Mouse (Mus musculus) forelimb bud, embryonic 11.5 days (tissue): ENCODE measurements at regions not wholly inside any gene's neighbourhood (a gene's known extent, or its start where the extent isn't known, plus 50 kb on each side); places are given as distances from the start of the nearest gene placed in this dataset.

Experiments used
- DNase-seq: peaks from one replicate; pipeline ENCODE4 v3.0.0-alpha.2; 2012; ENCODE audit warnings: low read depth, low spot score

DNA sequence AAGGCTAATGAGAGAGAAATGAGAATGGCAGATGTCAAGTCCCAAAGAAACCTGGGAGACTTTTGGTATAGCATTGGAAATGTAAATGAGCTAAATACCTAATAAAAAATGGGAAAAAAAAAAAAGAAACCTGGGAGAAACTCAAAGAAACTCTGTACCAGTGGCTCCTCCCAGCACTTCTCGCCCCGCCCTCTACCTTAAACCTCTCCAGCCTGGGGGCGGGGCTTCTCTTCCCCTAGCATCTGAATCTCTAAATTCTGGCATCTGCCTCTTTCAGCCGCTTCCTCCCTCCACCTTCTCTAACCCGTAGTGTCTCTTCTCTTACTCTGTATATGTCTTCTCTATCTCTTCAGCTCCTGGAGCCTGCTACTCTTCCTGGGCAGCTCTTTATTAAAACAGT lies 53.2 kb downstream of the Gpr6 start:
- DNase-seq, result no peak

DNA sequence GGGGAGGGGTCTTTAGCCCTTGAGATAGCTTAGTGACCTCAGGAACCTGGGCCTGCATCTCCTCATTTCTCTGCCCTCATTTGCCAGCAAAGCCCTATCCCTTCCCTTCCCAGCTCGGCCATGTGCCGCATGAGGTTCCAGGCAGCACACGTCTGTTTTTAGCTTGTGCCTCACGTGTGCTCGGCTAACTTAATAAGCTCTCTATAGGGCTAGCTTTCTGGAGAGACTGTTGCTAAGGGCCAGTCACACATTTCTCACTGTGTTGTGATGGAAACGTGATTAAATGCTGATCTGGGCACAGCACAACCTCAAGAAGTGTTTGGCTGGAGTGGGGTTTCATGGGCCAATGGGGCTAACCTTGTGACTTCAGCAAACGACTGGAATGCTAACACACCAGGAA lies 55.5 kb downstream of the Gpr6 start:
- peak; percentile 17 for DNase-seq

DNA sequence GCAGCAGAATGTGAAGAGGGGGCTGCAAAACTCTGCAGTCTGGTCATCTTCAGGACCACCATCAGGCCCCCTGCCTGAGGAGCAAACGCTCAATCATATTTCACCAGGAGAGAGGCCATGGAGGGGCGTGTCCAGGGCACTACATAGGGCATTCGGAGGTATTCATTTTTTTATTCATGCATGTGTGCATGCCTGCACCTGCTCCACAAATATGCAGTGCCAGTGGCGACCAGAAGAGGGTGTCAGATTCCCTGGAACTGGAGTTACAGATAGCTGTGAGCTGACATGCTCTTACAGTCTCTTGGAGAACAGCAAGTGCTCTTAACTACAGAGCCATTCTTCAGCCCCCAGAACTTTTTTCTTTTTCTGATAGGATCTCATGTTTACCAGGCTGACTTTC lies 56.4 kb downstream of the Gpr6 start:
- peak; percentile 57 for DNase-seq

DNA sequence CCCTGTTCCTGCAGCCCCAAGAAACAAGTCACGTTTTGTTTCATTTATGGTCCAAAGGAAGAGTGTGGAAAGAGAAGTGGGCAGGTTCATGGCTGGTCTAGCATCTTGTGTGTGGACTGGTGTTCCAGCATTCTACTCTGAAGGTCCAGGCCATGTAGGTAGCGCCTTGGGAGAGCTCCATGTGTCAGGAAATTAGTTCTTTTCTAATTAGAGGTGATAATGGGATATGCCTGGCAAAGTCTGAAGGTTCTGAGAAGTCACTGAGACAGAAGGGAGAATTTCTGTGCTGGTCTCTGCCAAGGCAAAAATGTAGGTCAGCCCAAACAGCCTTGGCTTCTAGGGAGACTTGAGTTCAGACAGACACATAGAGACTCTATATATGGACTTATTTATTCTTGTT lies 61.5 kb downstream of the Gpr6 start:
- DNase-seq, result no peak

DNA sequence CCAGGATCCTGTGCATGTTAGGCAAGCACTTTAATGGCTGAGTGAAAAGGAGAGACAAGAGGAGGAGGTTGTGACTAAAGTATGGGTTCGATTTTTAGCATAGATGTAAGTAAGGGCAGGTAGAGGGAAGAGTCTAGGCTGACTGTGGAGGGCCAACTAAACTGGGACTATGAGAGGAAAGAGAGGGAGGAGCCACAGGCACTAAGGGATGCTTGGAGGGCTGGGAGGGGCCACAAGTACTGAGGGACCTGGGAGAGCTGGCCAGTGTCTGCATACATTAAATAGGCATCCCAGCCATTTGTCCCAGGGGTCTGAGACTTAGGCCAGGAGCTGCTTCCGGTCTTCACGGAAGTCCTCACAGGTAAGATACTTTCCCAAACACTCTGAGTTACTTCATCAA lies 64.2 kb downstream of the Gpr6 start:
- no peak for DNase-seq

DNA sequence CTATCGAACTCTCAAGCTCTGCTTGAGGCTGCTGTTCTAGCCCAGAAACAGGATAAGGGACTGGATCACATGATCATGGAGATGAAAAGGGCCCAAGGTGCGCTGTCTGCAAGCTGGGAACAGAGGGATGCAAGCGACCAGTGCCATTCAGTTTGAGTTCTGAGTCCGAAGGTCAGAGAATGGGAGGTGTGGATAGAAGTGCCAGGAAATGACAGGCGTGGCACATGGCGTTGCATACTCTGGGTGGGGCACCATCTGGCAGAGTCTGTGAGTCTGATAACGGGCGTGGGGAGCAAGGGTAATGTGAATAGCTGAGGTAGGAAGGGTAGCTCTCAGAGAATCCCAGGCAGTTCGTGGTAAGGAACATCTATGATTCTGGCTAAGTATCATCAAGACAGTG lies 65.5 kb downstream of the Gpr6 start:
- no peak for DNase-seq

DNA sequence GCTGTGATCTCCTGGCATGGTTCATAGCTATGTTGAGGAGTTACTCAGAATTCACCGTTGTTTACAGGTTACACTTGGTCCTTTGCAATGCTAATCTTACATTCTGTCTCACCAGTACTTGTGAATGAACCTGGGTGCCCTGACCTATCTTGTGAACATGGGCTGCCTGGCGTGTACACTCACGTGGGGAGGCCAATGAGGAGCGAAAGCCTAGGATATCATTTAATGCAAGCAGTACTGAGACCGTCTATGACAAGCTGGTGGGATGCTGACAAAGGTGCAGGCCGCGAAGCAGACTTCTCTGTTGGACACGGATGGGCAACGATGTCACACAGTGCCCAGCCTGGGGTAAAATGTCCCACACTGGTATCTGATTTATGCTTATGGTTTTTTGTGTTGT lies 66.3 kb downstream of the Gpr6 start:
- DNase-seq, result no peak

DNA sequence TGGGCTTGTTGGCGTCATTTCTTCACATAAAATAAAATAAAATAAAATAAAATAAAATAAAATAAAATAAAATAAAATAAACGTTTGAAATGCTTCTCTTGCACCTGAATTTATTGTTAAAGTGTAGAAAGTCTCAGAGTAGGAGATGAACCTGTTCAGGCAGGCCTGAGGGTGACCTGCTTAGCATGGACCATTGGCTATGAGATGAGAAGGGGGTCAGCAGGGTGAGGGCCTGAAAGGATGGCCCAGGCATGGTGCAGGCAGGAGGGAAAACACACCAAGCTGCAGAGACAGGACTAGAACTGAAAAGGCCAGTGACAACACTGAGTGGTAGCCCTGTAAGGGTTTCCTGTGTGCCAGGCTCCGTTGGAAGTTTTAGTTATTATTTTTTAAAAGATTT lies 67.3 kb downstream of the Gpr6 start:
- no peak for DNase-seq

DNA sequence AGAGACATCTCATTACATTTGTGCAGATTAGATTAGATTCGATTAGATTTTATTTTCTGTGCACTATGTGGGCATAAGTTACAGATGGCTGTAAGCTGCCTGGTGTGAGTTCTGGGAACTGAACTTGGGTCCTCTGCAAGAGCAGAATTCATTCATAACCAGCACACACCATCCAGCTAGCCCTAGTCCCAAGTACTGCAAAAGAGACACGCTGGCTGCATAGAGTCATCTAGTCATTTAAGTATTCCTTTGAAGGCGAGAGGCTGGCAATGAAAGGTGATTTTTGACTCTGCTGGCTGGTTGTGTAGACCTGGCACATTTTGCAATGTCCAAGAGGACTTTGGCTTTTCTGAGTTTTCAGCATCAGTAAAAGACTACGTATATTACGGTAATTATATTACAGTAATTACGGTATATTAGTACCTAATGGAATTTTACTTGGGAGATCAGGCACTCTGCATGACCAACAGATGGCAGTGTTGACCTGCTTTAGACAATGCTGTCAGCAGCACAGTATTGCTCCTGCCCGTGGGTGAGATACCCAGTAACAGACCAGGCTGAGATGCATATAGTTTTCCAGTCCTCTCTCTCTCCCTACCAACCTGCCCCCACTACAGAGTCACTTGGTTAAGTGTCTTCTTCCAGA lies 67.9 kb downstream of the Gpr6 start:
- DNase-seq, result peak; percentile 91

DNA sequence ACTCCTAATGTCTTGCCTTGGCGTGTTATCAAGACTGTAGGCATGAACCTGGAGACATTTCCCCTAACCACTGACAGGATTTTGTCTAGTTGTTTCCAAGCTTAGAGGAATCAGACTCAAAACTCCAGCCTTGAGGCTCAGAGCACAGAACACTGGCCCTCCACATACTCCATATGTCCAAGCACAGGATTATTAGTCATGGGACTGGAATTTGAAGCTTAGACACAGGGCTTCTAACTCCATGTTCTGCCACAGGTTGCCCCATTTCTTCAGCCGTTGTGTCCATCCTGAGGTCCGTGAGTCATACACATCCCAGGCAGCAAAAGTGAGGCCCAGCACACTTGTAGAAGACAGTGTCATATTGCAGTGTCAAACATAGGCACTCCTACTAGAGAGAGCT lies 68.9 kb downstream of the Gpr6 start:
- DNase-seq, result no peak

DNA sequence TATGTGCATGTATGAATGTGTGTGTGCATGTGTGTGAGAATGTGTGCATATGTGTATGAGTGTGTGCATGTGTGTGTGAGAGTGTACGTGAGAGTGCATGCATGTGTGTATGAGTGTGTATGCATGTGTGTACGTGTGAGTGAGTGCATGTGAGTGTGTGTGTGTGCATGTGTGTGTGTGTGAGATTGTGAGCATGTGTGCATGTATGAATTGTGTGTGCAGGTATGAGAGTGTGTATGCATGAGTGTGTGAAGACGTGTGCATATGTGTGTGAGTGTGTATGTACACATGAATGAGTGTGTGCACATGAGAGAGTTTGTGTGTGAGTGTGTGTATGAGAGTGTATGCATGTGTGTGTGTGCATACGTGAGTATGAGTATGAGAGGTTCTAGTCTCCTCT lies 71.1 kb downstream of the Gpr6 start:
- DNase-seq, result no peak

DNA sequence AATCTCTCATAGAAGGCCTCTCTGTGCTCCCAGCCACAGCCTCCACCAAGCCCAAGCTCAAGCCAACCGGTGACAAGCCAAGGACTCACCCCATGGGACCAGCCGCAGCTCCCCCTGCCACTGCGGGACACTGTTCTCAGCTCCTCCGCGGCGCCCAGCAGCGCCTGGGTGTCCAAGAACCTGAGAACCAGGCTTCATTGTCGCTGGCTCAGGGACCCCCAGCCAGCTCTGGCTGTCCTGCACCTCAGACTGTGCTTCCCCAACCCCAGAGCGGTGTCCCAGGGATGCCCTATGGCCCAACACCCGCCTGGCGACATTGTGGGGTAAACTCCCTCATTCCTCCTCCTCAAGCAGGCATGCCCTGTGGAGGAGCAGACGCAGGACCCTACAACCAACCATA lies 72.6 kb downstream of the Gpr6 start:
- DNase-seq, result no peak

DNA sequence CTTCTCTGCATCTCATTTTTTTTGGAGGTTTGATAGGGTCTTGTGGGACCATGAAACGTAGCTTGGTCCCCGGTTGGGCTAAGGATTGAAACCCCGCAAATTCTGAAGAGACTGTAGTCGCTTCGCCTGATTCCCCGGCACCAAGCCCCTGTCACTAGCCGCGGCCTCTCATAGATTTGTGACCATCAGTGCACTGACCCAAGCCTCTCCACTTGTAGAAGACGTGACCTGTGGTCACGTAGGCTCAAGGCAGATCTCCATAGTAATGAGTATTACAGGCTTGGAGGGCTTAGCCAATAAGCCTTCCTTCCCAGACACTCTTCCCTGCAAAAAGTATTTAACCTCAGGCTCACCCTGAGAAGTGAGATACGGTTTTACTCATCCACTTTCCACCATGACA lies 73.3 kb downstream of the Gpr6 start:
- no peak for DNase-seq

DNA sequence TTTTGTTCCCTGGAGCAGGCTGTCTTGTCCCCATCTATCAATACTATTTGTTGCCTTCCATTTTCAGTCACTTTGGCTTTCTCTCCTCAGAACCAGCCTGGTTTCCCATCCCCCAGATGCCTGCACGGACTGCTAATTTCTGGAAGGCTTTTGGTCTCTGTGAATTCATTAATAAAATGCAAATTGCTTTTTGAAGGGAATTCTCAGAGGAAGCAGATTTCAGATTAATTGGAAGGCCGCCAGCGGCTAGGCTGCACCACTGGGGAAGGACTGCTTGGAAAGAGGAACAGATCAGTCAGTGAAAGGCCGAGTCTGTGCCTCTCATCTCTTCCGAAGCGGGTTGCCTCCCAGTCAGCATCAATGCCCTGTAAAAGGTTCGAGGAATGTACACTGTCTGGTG lies 73.8 kb downstream of the Gpr6 start:
- no peak for DNase-seq

DNA sequence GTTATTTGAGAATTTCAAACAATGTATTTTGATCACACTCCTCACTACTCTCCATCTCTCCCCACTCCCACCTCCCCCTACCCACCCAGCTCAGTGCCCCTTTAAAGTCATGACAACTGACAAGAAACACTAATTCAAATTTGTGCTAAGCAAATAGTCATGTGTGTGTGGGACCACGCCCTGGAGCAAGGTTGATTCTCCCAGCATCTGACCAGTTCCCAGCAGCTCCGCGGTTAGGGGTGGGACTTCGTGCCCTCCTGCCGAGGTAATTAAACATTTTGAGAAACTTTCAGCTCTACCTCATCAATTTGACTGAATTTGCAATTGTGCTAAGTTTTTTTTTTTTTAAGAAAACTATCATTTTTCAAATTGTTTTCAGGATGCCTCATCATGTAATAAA lies 74.5 kb downstream of the Gpr6 start:
- DNase-seq, result no peak
